Mouse (Mus musculus) limb, embryonic 13.5 days (tissue): ENCODE data around the gene Foxa2. TPM values are rescaled to one million over a fixed set of nuclear protein-coding genes. Genes with fewer than 3 reads are reported as not detected.

Experiments used
- ATAC-seq: fragments of 200-750 bp; cut with Nextera tagmentation; 2 replicates; pipeline ENCODE4 v1.8.0; 2017; ENCODE audit warnings: low read depth, moderate number of reproducible peaks, moderate TSS enrichment; ENCODE audit not compliant: low FRiP score
- H3K27ac ChIP-seq: fragments of 300-500 bp; sonication (generic); 2 replicates; pipeline ENCODE4 v1.5.1; 2015; ENCODE audit warnings: inconsistent platforms, mild to moderate bottlenecking, moderate library complexity
- H3K27me3 ChIP-seq: fragments of 300-500 bp; sonication (generic); 2 replicates; pipeline ENCODE4 v1.6.1; 2015; ENCODE audit warnings: mild to moderate bottlenecking, inconsistent platforms
- H3K36me3 ChIP-seq: fragments of 300-500 bp; sonication (generic); 2 replicates; pipeline ENCODE4 v1.6.1; 2015; ENCODE audit warnings: inconsistent platforms, mild to moderate bottlenecking, moderate library complexity
- H3K4me1 ChIP-seq: fragments of 300-500 bp; sonication (generic); 2 replicates; pipeline ENCODE4 v1.6.1; 2015; ENCODE audit warnings: inconsistent platforms
- H3K4me2 ChIP-seq: fragments of 300-500 bp; sonication (generic); replicated peaks from 2 replicates; pipeline ENCODE4 v1.6.1; 2015; ENCODE audit warnings: inconsistent platforms, mild to moderate bottlenecking, moderate library complexity
- H3K4me3 ChIP-seq: fragments of 300-500 bp; sonication (generic); 2 replicates; pipeline ENCODE4 v1.5.1; 2015; ENCODE audit warnings: moderate library complexity, mild to moderate bottlenecking, inconsistent platforms
- H3K9ac ChIP-seq: fragments of 300-500 bp; sonication (generic); 2 replicates; pipeline ENCODE4 v1.6.1; 2015; ENCODE audit warnings: mild to moderate bottlenecking, inconsistent platforms
- H3K9me3 ChIP-seq: fragments of 300-500 bp; sonication (generic); 2 replicates; pipeline ENCODE4 v1.6.1; 2016; ENCODE audit warnings: inconsistent platforms
- WGBS: fragments of 180-500 bp; shearing (Covaris S2); methylation state at CpG from one replicate; pipeline ENCODE4 v1.1.7; 2015; 5-methylcytosine and 5-hydroxymethylcytosine counted together
- polyA plus RNA-seq: library from polyadenylated mRNA; unstranded; fragments of >200 nt; fragmentation: Nextera tagmentation; extraction: Ambion mirVana; gene quantifications from 2 replicates; pipeline ENCODE4 v1.2.1, GENCODE M21; 2015

Gene Foxa2
- polyA plus RNA-seq, 1 experiment from 2014 or later, result 0.06 TPM

DNA sequence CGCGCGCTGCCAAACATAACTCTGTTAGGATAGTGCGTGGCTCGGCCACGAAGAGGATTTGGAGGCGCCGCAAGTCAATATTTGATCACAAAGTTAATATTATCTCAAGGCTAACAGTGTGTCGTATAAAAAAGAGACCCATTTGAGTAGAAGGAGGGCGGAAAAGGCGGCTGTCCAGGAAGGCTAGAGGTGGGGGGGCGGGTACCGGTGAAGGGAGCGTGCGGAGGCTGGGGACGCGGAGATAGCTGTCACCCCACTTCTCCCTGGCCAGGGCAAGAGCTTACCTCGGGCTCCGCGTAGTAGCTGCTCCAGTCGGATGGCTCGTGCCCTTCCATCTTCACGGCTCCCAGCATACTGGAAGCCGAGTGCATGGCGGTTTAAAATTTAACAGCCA is 1.2 kb downstream of the Foxa2 start:
- ATAC-seq, result no peak
- WGBS, result 0% methylated on average over 25 of the region's 25 CpGs

GRCm38 (mm10) chr2:148044877-148045539 is 1.8 kb downstream of the Foxa2 start:
- Histone ChIP-seq H3K27me3 (peaks cover 100% of the 10 kb centered on the region), H3K9me3 (no peaks in the 10 kb centered on the region; the same call in 1 of the 2 replicates), H3K4me1 (peaks cover 31% of the 10 kb centered on the region), H3K4me2 (peak overlapping the region; percentile 60), H3K27ac (no peak overlapping the region), H3K4me3 (peak overlapping the region; percentile 40; the same call in 1 of the 2 replicates), H3K36me3 (no peaks in the 10 kb centered on the region), H3K9ac (no peak overlapping the region)
- 1% methylated on average over 26 of the region's 26 CpGs for WGBS
- no peak for ATAC-seq

More for the DNA sequence above, 1.2 kb downstream of the Foxa2 start:
- no peaks in the 10 kb centered on the region; the same call in 1 of the 2 replicates for H3K9me3 ChIP-seq
- peak overlapping the region; percentile 60 for H3K4me2 ChIP-seq
- no peak overlapping the region for H3K9ac ChIP-seq
- peaks cover 31% of the 10 kb centered on the region for H3K4me1 ChIP-seq
- peaks cover 100% of the 10 kb centered on the region for H3K27me3 ChIP-seq
- no peak overlapping the region for H3K27ac ChIP-seq
- no peaks in the 10 kb centered on the region for H3K36me3 ChIP-seq
- peak overlapping the region; percentile 40 for H3K4me3 ChIP-seq

DNA sequence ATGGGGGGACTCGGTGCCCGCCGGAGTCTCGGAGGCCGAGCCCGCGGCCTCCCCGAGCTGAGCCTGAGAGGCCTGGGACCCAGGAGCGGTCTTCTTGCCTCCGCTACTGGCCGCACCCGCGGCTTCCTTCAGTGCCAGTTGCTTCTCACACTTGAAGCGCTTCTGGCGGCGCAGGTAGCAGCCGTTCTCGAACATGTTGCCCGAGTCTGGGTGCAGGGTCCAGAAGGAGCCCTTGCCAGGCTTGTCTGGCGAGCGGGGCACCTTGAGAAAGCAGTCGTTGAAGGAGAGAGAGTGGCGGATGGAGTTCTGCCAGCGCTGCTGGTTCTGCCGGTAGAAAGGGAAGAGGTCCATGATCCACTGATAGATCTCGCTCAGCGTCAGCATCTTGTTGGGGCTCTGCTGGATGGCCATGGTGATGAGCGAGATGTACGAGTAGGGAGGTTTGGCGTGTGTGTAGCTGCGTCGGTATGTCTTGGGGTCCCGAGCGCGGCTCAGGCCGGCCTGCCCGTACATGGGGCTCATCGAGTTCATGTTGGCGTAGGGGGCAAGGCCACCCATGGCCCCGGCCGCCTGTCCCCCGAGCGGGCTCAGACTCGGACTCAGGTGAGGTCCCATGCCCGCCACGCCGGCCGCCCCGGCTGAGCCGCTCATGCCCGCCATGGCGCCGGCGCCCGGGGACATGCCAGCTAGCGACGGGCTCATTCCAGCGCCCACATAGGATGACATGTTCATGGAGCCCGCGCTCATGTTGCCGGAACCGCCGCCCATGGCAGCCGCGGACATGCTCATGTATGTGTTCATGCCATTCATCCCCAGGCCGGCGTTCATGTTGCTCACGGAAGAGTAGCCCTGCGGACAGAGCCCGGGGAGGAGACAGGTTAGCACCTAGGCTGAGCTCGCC is 2.5 kb downstream of the Foxa2 start:
- Histone ChIP-seq H3K4me1 (peaks cover 31% of the 10 kb centered on the region), H3K27ac (no peak overlapping the region), H3K9me3 (no peaks in the 10 kb centered on the region; the same call in 1 of the 2 replicates), H3K36me3 (no peaks in the 10 kb centered on the region), H3K4me3 (peak overlapping the region; percentile 22), H3K27me3 (peaks cover 100% of the 10 kb centered on the region), H3K9ac (no peak overlapping the region), H3K4me2 (peak overlapping the region; percentile 32)
- no peak for ATAC-seq
- under 1% methylated on average over 70 of the region's 71 CpGs for WGBS

DNA sequence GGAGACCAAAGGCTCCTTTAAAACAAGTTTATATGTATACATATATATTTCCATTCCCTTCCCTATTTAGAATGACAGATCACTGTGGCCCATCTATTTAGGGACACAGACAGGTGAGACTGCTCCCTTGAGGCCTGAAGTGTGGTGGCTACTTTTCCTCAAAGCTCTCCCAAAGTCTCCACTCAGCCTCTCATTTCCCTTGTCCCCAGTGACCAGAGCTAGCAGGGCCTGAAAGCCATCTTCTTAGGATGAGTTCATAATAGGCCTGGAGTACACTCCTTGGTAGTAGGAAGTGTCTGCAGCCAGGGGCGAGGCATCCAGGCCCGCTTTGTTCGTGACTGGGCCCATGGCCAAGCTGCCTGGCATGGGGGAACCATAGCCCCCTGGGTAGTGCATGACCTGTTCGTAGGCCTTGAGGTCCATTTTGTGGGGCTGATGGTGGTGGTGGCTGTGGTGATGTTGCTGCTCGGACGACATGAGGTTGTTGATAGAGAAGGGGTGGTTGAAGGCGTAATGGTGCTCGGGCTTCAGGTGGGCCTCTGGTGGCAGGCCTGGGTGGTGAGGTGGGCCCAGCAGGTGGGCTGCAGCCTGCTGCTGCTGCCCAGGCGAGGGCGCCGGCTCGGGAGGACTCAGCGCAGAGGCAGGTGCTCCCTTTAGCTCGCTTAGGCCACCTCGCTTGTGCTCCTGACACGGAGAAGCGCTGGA is 3.3 kb downstream of the Foxa2 start:
- Histone ChIP-seq H3K4me2 (no peak overlapping the region), H3K9ac (no peak overlapping the region), H3K9me3 (no peaks in the 10 kb centered on the region; the same call in 1 of the 2 replicates), H3K4me1 (peaks cover 25% of the 10 kb centered on the region), H3K27me3 (peaks cover 100% of the 10 kb centered on the region), H3K36me3 (no peaks in the 10 kb centered on the region), H3K27ac (no peak overlapping the region), H3K4me3 (no peak overlapping the region)
- ATAC-seq, result no peak
- 3% methylated on average over 17 of the region's 17 CpGs for WGBS

GRCm38 (mm10) chr2:148042126-148042640 is 4.6 kb downstream of the Foxa2 start:
- peaks cover 21% of the 10 kb centered on the region for H3K4me1 ChIP-seq
- no peak overlapping the region for H3K9ac ChIP-seq
- H3K27me3 ChIP-seq, result peaks cover 100% of the 10 kb centered on the region
- H3K36me3 ChIP-seq, result no peaks in the 10 kb centered on the region
- no peak overlapping the region for H3K27ac ChIP-seq
- ATAC-seq, result no peak
- H3K4me2 ChIP-seq, result no peak overlapping the region
- no peaks in the 10 kb centered on the region; the same call in 1 of the 2 replicates for H3K9me3 ChIP-seq
- 5% methylated on average over 3 of the region's 3 CpGs for WGBS
- no peak overlapping the region for H3K4me3 ChIP-seq

- Histone ChIP-seq H3K27me3 (peaks cover 100% of the 10 kb centered on the region), H3K27ac (no peak overlapping the region), H3K4me3 (no peak overlapping the region), H3K9ac (no peak overlapping the region), H3K9me3 (no peaks in the 10 kb centered on the region), H3K4me2 (no peak overlapping the region), H3K4me1 (peaks cover 20% of the 10 kb centered on the region), H3K36me3 (no peaks in the 10 kb centered on the region)
- ATAC-seq, result no peak
- 2% methylated on average over 5 of the region's 5 CpGs for WGBS
Measured at GRCm38 (mm10) chr2:148041381-148041780, 5.4 kb downstream of the Foxa2 start.

- under 1% methylated on average over 37 of the region's 37 CpGs for WGBS
- Histone ChIP-seq H3K4me2 (no peak overlapping the region), H3K4me1 (peaks cover 12% of the 10 kb centered on the region; the same call in 1 of the 2 replicates), H3K9ac (no peak overlapping the region), H3K27ac (no peak overlapping the region), H3K9me3 (no peaks in the 10 kb centered on the region), H3K36me3 (no peaks in the 10 kb centered on the region), H3K27me3 (peaks cover 100% of the 10 kb centered on the region), H3K4me3 (no peak overlapping the region)
- ATAC-seq, result no peak
Measured at GRCm38 (mm10) chr2:148040236-148041121, 6.3 kb downstream of the Foxa2 start.

DNA sequence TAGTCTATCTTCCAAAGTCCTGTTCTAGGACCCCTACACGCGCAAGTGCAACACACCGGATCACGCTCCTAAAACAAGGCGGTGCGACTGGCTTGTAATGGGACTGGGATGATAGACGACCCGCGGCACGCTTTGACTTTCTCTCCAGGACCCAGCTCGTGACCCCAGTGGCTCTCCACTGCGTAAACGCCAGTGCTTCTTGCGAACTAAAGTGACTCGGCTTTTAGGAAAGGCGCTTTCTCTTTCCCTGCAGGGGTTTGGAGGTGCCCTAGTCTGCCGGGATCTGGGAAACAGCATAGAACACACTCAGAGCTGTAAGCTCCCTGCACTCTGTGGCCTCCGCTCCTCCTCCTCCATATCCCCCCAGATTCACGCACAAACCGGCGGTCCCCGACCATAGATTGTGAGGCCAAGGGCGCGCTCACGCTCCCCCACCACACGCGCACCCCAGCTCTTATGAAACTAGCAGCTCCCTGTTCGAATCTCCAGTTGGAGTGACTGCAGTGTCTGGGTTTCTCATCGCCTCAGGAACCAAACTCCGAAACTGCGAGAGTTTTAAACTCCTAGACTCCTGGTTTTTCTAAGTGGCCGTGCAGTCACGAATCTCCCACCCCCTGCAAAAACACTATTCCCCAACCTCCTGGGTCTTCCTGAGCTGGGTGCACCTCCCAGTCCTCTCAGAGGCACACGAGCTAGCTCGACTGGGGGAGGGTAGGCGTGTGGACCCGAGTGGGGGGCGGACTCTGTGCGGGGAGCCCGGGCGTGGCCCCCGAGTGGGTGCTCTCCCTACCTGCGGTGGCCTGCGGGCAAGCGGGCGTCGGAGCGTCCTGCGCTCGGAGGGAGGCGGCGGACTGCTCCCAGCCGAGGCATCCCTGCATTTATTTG is 7.2 kb downstream of the Foxa2 start:
- H3K9ac ChIP-seq, result no peak overlapping the region
- H3K4me1 ChIP-seq, result peaks cover 5% of the 10 kb centered on the region; the same call in 1 of the 2 replicates
- peaks cover 100% of the 10 kb centered on the region for H3K27me3 ChIP-seq
- 0 out of 2 replicates have a peak overlapping the region, but pooled peaks have one; percentile 7 for H3K4me3 ChIP-seq
- no peak overlapping the region for H3K27ac ChIP-seq
- H3K36me3 ChIP-seq, result no peaks in the 10 kb centered on the region
- no peak overlapping the region for H3K4me2 ChIP-seq
- no peak for ATAC-seq
- H3K9me3 ChIP-seq, result no peaks in the 10 kb centered on the region
- under 1% methylated on average over 53 of the region's 53 CpGs for WGBS

DNA sequence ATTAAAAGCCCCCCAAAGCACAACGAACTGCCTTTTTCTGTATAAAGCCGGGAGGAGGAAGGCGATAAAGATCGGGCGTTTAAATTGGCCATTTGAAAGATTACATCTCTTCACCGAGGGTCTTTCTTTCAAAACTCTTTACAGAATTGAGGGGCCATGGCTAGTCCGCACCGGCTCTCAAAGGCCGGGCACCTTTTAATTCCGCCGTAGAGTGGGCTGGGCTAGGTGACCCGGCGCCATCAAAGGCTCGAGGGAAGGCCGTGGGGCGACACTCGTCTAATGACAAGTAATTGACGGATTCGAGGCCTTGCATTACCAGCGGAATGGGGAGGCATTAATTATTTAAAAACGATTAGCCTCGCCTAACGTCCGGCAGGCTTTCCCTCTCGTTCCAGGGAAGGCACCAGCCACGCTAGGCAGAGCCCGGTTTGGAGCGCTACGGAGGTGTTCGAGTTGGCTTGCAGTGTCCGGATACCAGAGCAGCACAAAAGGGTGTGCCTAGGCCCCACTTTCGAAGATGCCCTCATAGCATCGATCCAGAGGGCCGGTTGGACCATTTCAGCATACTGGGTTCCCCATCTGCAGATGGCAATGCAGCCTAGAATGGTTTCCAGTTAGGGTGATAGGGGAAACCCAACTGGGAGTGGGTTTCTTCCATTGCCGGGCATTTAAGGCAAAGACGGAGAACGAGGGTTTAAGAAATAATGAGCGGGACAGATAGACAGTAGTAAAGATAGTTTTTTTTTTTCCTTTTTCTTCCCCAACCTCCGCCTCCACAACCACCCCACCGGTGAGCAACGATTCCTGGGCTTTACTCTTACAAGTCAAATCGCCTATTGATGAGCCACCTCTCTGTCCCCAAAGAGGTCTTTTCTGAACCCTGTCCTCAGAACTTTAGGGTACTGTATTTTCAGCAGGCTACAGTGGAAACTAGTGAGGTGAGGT is 8.1 kb downstream of the Foxa2 start:
- no peak overlapping the region for H3K4me2 ChIP-seq
- H3K36me3 ChIP-seq, result no peaks in the 10 kb centered on the region
- ATAC-seq, result no peak

More for the DNA sequence above, 8.1 kb downstream of the Foxa2 start:
- under 1% methylated on average over 42 of the region's 42 CpGs for WGBS
- no peaks in the 10 kb centered on the region; the same call in 1 of the 2 replicates for H3K4me1 ChIP-seq
- no peaks in the 10 kb centered on the region for H3K9me3 ChIP-seq
- peaks cover 100% of the 10 kb centered on the region for H3K27me3 ChIP-seq
- H3K27ac ChIP-seq, result no peak overlapping the region
- H3K9ac ChIP-seq, result no peak overlapping the region
- H3K4me3 ChIP-seq, result no peak overlapping the region
